Mouse (Mus musculus): ENCODE measurements around the gene Nek6.

The Nek6 gene

GRCm38 (mm10) chr2:38579528-38579927 is 68.1 kb downstream of the Nek6 start:
- no peak for DNase-seq

- DNase-seq = no peak
These were observed 72.5 kb downstream of the Nek6 start for GRCm38 (mm10) chr2:38583982-38584381.

- DNase-seq = no peak
These were observed 73.3 kb downstream of the Nek6 start for GRCm38 (mm10) chr2:38584514-38585378.

- no peak for DNase-seq
These were observed 73.9 kb downstream of the Nek6 start for GRCm38 (mm10) chr2:38585379-38585736.

- no peak for DNase-seq
These were observed 75.3 kb downstream of the Nek6 start for GRCm38 (mm10) chr2:38586733-38587132.

- DNase-seq = peak in 1 of 2 experiments; percentile 48
These were observed 80.5 kb downstream of the Nek6 start for GRCm38 (mm10) chr2:38591751-38592459.

GRCm38 (mm10) chr2:38594874-38595273 is 83.4 kb downstream of the Nek6 start:
- no peak for DNase-seq

GRCm38 (mm10) chr2:38597896-38598295 is 86.5 kb downstream of the Nek6 start:
- no peak for DNase-seq

GRCm38 (mm10) chr2:38598395-38598794 is 87.0 kb downstream of the Nek6 start:
- peak in 1 of 2 experiments; percentile 35 for DNase-seq

GRCm38 (mm10) chr2:38600842-38601241 is 89.4 kb downstream of the Nek6 start:
- DNase-seq = no peak

GRCm38 (mm10) chr2:38607716-38608115 is 96.3 kb downstream of the Nek6 start:
- DNase-seq = no peak

GRCm38 (mm10) chr2:38608831-38609309 is 97.4 kb downstream of the Nek6 start:
- DNase-seq = no peak

GRCm38 (mm10) chr2:38609310-38609709 is 97.9 kb downstream of the Nek6 start:
- DNase-seq = no peak

- DNase-seq = no peak
These were observed 98.7 kb downstream of the Nek6 start for GRCm38 (mm10) chr2:38610161-38610560.

GRCm38 (mm10) chr2:38612596-38612995 is 101.2 kb downstream of the Nek6 start:
- no peak for DNase-seq

- peak in 1 of 2 experiments; percentile 14 for DNase-seq
These were observed 102.1 kb downstream of the Nek6 start for GRCm38 (mm10) chr2:38613576-38613975.

GRCm38 (mm10) chr2:38614437-38614836 is 103.0 kb downstream of the Nek6 start:
- DNase-seq = no peak

- peak in 1 of 2 experiments; percentile 35 for DNase-seq
These were observed 104.6 kb downstream of the Nek6 start for GRCm38 (mm10) chr2:38616072-38616471.

GRCm38 (mm10) chr2:38616956-38617872 is 105.8 kb downstream of the Nek6 start:
- no peak for DNase-seq

- peak; percentile 72 to 74 for DNase-seq
These were observed 108.3 kb downstream of the Nek6 start for GRCm38 (mm10) chr2:38619777-38620176.

GRCm38 (mm10) chr2:38621076-38621475 is 109.6 kb downstream of the Nek6 start:
- DNase-seq = no peak

- DNase-seq = peak; percentile 47 to 55
These were observed 110.2 kb downstream of the Nek6 start for GRCm38 (mm10) chr2:38621610-38622021.

GRCm38 (mm10) chr2:38623411-38623810 is 112.0 kb downstream of the Nek6 start:
- DNase-seq = no peak
